Mouse (Mus musculus): ENCODE results near the gene Rbfox1. TPM values are rescaled to one million over a fixed set of nuclear protein-coding genes. Genes with fewer than 3 reads are reported as not detected.

The Rbfox1 gene
- polyA plus RNA-seq, 1 experiment = 0.21 TPM

DNA sequence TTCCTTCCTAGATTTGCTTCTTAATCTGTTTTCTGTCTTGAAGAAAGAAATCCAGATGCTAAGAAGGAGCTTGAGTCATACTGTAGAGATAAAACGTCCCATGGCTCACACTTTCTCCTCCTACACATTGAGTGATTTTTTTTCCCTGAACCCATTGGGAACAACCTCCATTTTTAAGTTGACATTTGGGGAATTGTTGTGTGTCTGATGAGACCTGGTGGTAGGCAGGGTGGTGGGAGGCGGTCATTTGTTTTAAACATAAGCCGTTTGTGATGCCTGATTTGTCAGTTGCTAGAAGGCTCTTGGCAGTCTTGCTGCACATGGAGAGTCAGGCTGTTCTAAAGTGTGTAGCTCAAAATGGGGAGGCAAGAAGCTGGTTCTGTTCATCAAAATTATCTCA, 76.6 kb downstream of the Rbfox1 start:
- Histone ChIP-seq H3K4me1 (no peaks in the 10 kb centered on the region), H3K36me3 (replicated peaks; ENCODE audit: low read length) (no peaks in the 10 kb centered on the region), H3K27me3 (replicated peaks) (no peaks in the 10 kb centered on the region), H3K9me3 (no peaks in the 10 kb centered on the region), H3K4me3 (replicated peaks) (no peak overlapping the region)
- TF ChIP-seq GATA1 (IDR thresholded peaks at IDR 0.05; ENCODE audit: borderline replicate concordance, low read length) = no peak

DNA sequence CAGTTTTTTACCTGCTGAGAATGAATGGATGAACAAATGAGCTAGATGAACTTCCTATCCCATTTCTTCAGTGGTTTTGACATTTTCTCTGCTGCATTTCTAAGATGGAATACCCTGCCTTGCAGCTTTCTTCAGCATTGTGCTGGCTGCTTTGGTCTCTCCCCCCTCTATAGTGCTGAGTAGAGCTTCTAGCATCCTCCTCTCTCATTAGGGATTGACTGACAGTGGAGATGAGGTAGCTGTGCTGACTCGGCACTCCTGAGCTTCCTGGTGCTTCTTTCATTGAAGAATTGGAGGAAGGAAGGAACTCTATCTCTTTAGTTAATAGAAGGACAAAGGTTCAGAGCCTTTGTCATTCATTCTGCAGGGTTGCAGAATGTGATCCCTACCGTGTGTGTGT, 89.0 kb downstream of the Rbfox1 start:
- Histone ChIP-seq H3K4me1 (no peaks in the 10 kb centered on the region), H3K9me3 (no peaks in the 10 kb centered on the region), H3K27me3 (replicated peaks) (no peaks in the 10 kb centered on the region), H3K4me3 (replicated peaks) (no peak overlapping the region), H3K36me3 (replicated peaks; ENCODE audit: low read length) (no peaks in the 10 kb centered on the region)
- TF ChIP-seq FLI1 (IDR thresholded peaks at IDR 0.05; ENCODE audit: low read length) (no peak), GATA1 (IDR thresholded peaks at IDR 0.05; ENCODE audit: borderline replicate concordance, low read length) (no peak)

DNA sequence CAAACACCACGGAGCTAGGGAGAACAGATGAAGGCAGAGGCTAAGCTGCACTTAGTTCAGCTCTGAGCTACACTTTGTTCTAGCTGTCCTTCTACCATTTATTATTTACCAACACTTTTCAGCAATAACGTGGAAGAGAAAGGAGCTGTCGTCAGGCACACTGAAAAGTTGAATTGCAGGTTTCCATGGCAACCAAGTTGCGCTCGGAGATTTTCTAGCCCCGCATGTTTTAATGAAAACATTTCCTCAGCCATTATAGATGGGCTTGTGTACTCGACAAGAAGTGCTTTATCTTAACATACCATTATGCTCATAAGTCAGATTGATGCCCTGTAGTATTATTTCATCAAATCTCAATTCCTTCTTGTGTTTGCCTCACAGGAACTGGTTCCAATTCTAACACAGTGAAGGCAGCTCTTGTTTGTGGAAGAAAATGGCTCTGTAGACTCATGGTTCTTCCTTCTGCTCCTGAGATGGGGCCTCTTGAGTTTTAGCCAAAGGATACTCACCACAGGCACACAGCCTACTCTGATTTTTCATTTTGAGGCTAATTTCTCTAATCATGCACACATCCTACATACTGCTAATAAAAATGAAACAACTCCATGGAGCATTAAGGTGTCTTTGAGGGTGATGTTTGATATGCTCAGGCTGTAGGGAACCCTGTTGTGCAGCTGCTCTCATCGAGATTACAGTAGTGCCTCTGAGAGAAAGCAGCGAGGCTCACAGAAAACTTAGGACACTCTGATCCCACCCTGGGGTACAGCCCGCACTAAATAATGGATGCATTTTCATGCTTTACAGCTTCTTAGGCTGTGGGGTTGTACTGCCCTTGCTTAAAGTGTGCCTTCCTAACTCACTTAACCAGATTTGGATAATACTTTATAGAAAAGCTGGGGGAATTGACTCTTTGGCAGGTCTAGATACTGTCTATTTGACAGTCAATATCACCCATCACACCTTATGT, 107.2 kb downstream of the Rbfox1 start:
- Histone ChIP-seq H3K9me3 (no peaks in the 10 kb centered on the region), H3K4me3 (replicated peaks) (no peak overlapping the region), H3K27me3 (replicated peaks) (no peaks in the 10 kb centered on the region), H3K36me3 (replicated peaks; ENCODE audit: low read length) (no peaks in the 10 kb centered on the region), H3K4me1 (no peaks in the 10 kb centered on the region)
- TF ChIP-seq GATA1 (IDR thresholded peaks at IDR 0.05; ENCODE audit: borderline replicate concordance, low read length) (no peak), FLI1 (IDR thresholded peaks at IDR 0.05; ENCODE audit: low read length) (no peak)

DNA sequence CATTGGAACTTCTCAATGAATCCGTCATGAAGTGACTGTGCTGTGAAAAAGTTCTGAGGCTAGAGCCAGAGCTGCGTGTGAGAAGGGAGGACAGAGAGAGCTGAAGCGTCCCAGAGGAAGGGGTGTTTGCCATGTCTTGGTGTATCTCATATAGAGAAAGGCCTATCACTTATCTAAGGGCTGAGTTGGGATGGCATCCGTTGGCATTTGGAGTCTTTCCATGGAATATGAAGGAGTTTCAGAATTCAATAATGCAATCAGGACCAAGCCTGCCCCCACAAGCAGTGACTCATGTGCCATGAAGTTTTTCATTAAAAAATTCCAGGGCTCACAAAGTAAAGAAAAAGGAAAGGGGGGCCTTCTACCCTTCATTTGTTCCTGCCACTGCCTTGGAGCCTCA, 112.0 kb downstream of the Rbfox1 start:
- no peaks in the 10 kb centered on the region for H3K27me3 ChIP-seq (replicated peaks)
- no peaks in the 10 kb centered on the region for H3K4me1 ChIP-seq
- no peaks in the 10 kb centered on the region for H3K36me3 ChIP-seq (replicated peaks; ENCODE audit: low read length)
- H3K4me3 ChIP-seq (replicated peaks) = no peak overlapping the region
- no peak for TF ChIP-seq FLI1 (IDR thresholded peaks at IDR 0.05; ENCODE audit: low read length)
- no peak for TF ChIP-seq GATA1 (IDR thresholded peaks at IDR 0.05; ENCODE audit: borderline replicate concordance, low read length)
- H3K9me3 ChIP-seq = no peaks in the 10 kb centered on the region

DNA sequence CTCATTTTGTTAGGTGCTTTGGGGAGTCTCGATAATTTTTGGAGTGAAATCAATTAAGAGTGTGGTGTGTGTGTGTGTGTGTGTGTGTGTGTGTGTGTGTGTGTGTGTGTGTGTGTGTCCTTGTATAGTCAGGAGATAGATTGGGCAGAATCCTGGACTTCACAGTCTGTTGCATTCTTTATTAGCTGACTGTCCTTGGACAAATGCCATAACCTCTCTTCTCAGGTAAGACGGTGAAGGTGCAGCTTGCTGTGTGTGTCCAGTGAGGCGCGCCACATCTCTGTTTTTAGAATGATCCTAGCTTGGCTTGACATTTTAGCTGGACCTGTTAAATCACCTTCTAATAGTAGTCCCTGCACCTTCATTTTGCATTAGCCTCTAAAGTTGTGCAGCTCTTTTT, 112.5 kb downstream of the Rbfox1 start:
- Histone ChIP-seq H3K4me1 (no peaks in the 10 kb centered on the region), H3K9me3 (no peaks in the 10 kb centered on the region), H3K27me3 (replicated peaks) (no peaks in the 10 kb centered on the region), H3K4me3 (replicated peaks) (no peak overlapping the region), H3K36me3 (replicated peaks; ENCODE audit: low read length) (no peaks in the 10 kb centered on the region)
- TF ChIP-seq FLI1 (IDR thresholded peaks at IDR 0.05; ENCODE audit: low read length) (no peak), GATA1 (IDR thresholded peaks at IDR 0.05; ENCODE audit: borderline replicate concordance, low read length) (no peak)

DNA sequence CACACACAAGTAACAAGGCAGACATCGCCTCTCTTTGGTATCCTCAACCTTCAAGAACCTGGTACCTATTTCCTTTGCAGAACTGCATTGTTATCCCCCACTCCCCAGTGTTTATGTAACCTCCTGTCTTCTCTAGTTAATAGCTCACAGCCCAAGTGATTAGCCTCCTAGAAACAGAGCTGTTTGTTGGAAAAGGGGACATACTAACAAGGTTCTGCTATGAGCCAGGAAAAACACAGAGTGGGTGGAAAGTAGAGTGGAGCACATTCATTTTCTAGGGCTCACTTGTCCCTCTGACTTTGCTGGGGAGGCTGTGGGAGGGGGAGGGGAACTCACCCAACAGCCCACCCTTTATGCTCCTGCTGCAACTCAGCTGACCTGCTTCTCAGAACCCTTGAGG, 114.9 kb downstream of the Rbfox1 start:
- H3K27me3 ChIP-seq (replicated peaks) = no peaks in the 10 kb centered on the region
- H3K9me3 ChIP-seq = no peaks in the 10 kb centered on the region
- no peak overlapping the region for H3K4me3 ChIP-seq (replicated peaks)
- H3K4me1 ChIP-seq = no peaks in the 10 kb centered on the region
- TF ChIP-seq FLI1 (IDR thresholded peaks at IDR 0.05; ENCODE audit: low read length) = no peak
- H3K36me3 ChIP-seq (replicated peaks; ENCODE audit: low read length) = no peaks in the 10 kb centered on the region

DNA sequence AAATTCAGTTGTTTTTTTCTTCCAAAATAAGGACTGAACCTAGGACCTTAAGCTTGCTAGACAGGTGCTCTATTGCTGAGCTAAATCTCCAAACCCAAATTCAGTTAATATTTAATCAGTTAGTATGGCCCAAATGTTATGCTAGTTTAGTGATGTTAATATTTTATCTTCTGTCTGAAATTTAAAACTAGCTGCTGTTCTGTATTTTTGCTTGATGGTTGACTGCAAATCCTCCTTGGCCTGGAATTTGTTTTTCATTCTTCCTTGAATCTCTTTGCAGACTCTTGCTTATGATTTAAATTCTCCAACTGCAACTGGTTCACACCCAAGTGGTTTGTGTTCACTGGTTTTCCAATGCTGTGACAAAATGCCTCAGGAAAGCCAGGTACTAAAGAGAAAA, 121.8 kb downstream of the Rbfox1 start:
- no peak overlapping the region for H3K4me3 ChIP-seq (replicated peaks)
- H3K4me1 ChIP-seq = no peaks in the 10 kb centered on the region
- no peaks in the 10 kb centered on the region for H3K36me3 ChIP-seq (replicated peaks; ENCODE audit: low read length)
- H3K9me3 ChIP-seq = no peaks in the 10 kb centered on the region
- no peaks in the 10 kb centered on the region for H3K27me3 ChIP-seq (replicated peaks)
- TF ChIP-seq GATA1 (IDR thresholded peaks at IDR 0.05; ENCODE audit: borderline replicate concordance, low read length) (no peak), FLI1 (IDR thresholded peaks at IDR 0.05; ENCODE audit: low read length) (no peak)

DNA sequence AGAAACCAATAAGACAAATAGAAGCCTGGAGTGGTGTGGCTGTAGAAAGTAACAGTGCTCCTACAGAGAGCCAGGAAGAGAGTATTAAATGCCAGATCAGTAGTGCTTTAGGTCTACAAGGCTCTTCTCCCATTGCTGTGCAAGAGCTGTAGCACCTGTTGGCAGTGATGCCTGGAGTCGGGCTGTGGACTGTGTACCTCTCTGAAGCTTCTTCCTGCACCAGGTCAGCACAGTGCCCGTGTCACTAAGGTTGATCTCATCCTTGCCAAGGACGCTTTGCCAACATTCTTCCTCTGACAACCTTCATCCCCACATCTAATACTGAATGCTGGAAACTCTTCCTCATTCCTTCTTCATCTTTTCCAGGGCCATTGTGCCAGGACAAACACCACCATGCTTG, 127.7 kb downstream of the Rbfox1 start:
- no peaks in the 10 kb centered on the region for H3K4me1 ChIP-seq
- no peak for TF ChIP-seq FLI1 (IDR thresholded peaks at IDR 0.05; ENCODE audit: low read length)
- TF ChIP-seq GATA1 (IDR thresholded peaks at IDR 0.05; ENCODE audit: borderline replicate concordance, low read length) = no peak
- H3K36me3 ChIP-seq (replicated peaks; ENCODE audit: low read length) = no peaks in the 10 kb centered on the region
- H3K4me3 ChIP-seq (replicated peaks) = no peak overlapping the region
- peaks cover 8% of the 10 kb centered on the region for H3K9me3 ChIP-seq
- H3K27me3 ChIP-seq (replicated peaks) = no peaks in the 10 kb centered on the region

DNA sequence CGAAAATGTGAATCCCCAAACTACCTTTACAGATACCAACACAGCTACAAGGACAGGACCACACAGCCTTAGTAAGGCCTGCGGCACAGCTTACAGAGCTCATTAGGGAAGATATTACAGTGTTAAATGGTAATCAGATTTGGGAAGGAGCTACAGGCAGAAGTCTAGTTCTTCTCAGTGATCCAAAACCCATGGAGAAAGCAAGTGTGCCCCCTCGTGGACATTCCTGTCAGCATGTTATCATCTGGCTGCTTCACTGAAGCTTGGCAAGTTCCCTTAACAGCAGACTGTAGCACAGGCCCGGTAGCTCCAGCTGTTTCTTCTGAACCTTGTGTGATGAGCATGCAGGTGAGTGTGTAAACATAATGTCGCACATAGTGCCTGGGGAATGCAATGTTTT, 133.5 kb downstream of the Rbfox1 start:
- no peaks in the 10 kb centered on the region for H3K36me3 ChIP-seq (replicated peaks; ENCODE audit: low read length)
- peaks cover 8% of the 10 kb centered on the region for H3K9me3 ChIP-seq
- TF ChIP-seq GATA1 (IDR thresholded peaks at IDR 0.05; ENCODE audit: borderline replicate concordance, low read length) (no peak), FLI1 (IDR thresholded peaks at IDR 0.05; ENCODE audit: low read length) (no peak)
- peaks cover 19% of the 10 kb centered on the region for H3K4me1 ChIP-seq
- peaks cover 11% of the 10 kb centered on the region for H3K27me3 ChIP-seq (replicated peaks)
- H3K4me3 ChIP-seq (replicated peaks) = peak overlapping the region; percentile 0

DNA sequence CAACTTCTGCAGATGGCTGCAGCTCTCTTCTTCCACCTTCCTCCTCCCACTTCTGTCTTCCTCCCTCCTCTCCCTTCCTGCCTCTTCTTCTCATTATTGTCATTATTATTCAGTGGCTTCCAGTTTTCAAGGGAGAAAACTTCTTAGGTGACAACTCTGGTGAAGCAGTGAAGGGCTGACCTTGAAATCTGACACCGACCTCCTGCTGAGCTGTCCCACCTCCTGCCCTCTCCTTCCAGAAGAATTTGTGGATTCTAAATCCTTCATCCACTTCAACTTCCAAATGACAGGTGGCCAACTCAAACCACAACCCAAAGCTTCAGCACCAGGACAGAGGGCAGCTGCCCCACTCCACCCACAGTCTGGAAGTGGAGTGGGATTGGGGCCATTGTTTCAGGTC, 134.2 kb downstream of the Rbfox1 start:
- TF ChIP-seq FLI1 (IDR thresholded peaks at IDR 0.05; ENCODE audit: low read length) (no peak), GATA1 (IDR thresholded peaks at IDR 0.05; ENCODE audit: borderline replicate concordance, low read length) (no peak)
- Histone ChIP-seq H3K4me3 (replicated peaks) (no peak overlapping the region), H3K9me3 (peaks cover 8% of the 10 kb centered on the region)

More for the DNA sequence above, 134.2 kb downstream of the Rbfox1 start:
- Histone ChIP-seq H3K4me1 (peaks cover 22% of the 10 kb centered on the region), H3K27me3 (replicated peaks) (peaks cover 13% of the 10 kb centered on the region), H3K36me3 (replicated peaks; ENCODE audit: low read length) (no peaks in the 10 kb centered on the region)

Data from megakaryocyte, embryonic 14.5 days (primary cell).